Mouse (Mus musculus) megakaryocyte, embryonic 14.5 days (primary cell): ENCODE data around the gene Sptbn1. TPM values are rescaled to one million over a fixed set of nuclear protein-coding genes. Genes with fewer than 3 reads are reported as not detected.
A peak's percentile ranks its signal among the peaks of the same experiment; 100 is the strongest.

ENCODE experiments used
- H3K27me3 ChIP-seq: replicated peaks from 2 replicates; pipeline ENCODE3; 2012; ENCODE audit warnings: inconsistent platforms
- H3K36me3 ChIP-seq: replicated peaks from 2 replicates; pipeline ENCODE3; 2012; ENCODE audit warnings: low read length, inconsistent platforms, mixed read lengths
- H3K4me1 ChIP-seq: 2 replicates; pipeline ENCODE4 v1.6.1; 2012; ENCODE audit warnings: inconsistent platforms
- H3K4me3 ChIP-seq: replicated peaks from 2 replicates; pipeline ENCODE3; 2012; ENCODE audit warnings: moderate library complexity, mild to moderate bottlenecking, inconsistent platforms
- H3K9me3 ChIP-seq: 2 replicates; pipeline ENCODE4 v1.6.1; 2012; ENCODE audit warnings: inconsistent platforms
- FLI1 ChIP-seq: IDR thresholded peaks from 2 replicates; pipeline ENCODE4 v1.6.1; 2012; ENCODE audit warnings: low read length, inconsistent platforms, mixed read lengths
- GATA1 ChIP-seq: IDR thresholded peaks from 3 replicates; pipeline ENCODE4 v1.6.1; 2012; ENCODE audit warnings: mixed read lengths, low read length, inconsistent platforms, borderline replicate concordance
- polyA plus RNA-seq: library from polyadenylated mRNA; stranded (reverse); fragments of >175 nt; gene quantifications from 2 replicates; pipeline ENCODE4 v1.2.3, GENCODE M21; 2012; ENCODE audit warnings: low replicate concordance; ENCODE audit not compliant: insufficient read depth

Sptbn1 gene
- polyA plus RNA-seq, 1 experiment, result 10.8 TPM

GRCm38 (mm10) chr11:30196368-30197070 is 71.5 kb downstream of the Sptbn1 start:
- H3K36me3 ChIP-seq, result peaks cover 11% of the 10 kb centered on the region
- no peaks in the 10 kb centered on the region for H3K27me3 ChIP-seq
- peak overlapping the region; percentile 93 for H3K4me3 ChIP-seq
- no peaks in the 10 kb centered on the region for H3K9me3 ChIP-seq
- TF ChIP-seq FLI1 (no peak), GATA1 (no peak)
- H3K4me1 ChIP-seq, result peaks cover 42% of the 10 kb centered on the region

DNA sequence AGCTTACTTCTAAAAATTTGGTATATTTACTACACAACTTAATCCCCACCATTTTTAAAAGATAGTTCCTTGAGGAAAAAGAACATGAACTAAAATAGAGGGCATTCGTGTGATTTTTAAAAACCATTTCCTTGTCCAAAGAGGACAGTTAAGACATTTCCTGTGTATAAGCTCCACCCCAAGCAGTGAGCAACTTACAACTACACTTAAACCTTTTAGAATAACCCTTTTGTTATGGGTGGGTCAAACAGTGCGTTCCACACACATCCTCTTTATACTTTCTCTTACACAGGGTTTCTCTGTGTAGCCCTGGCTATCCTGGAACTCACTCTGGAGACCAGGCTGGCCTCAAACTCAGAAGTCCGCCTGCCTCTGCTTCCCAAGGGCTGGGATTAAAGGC is 72.2 kb downstream of the Sptbn1 start:
- Histone ChIP-seq H3K9me3 (no peaks in the 10 kb centered on the region), H3K27me3 (no peaks in the 10 kb centered on the region), H3K36me3 (peaks cover 14% of the 10 kb centered on the region), H3K4me1 (peaks cover 50% of the 10 kb centered on the region), H3K4me3 (peak overlapping the region; percentile 93)
- TF ChIP-seq GATA1 (no peak), FLI1 (no peak)

- Histone ChIP-seq H3K4me1 (peaks cover 60% of the 10 kb centered on the region), H3K4me3 (peak overlapping the region; percentile 82), H3K36me3 (peaks cover 14% of the 10 kb centered on the region), H3K9me3 (no peaks in the 10 kb centered on the region), H3K27me3 (no peaks in the 10 kb centered on the region)
- TF ChIP-seq FLI1, result no peak
- no peak for TF ChIP-seq GATA1
These were observed 73.2 kb downstream of the Sptbn1 start for GRCm38 (mm10) chr11:30194800-30195199.

DNA sequence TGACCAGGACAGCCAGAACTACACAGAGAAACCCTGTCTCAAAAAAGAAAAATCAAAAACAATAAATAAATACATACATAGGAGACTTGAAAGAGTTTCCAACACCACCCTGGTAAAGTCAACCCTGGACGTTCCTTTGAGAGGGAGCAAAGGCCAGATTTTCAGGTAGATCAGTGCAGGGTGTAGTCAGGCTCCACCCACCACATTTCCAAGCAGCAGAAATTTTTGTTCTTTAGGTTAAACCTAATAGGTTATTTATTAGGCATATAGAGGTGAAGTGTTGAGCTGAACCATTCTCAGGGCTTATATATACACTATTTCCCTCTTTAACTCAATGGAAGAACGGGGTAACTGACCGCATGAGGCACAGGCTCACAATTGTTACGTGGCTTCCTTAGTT is 77.0 kb downstream of the Sptbn1 start:
- Histone ChIP-seq H3K27me3 (no peaks in the 10 kb centered on the region), H3K9me3 (no peaks in the 10 kb centered on the region), H3K4me3 (no peak overlapping the region), H3K36me3 (peaks cover 26% of the 10 kb centered on the region), H3K4me1 (peaks cover 78% of the 10 kb centered on the region)
- TF ChIP-seq GATA1 (no peak), FLI1 (no peak)

DNA sequence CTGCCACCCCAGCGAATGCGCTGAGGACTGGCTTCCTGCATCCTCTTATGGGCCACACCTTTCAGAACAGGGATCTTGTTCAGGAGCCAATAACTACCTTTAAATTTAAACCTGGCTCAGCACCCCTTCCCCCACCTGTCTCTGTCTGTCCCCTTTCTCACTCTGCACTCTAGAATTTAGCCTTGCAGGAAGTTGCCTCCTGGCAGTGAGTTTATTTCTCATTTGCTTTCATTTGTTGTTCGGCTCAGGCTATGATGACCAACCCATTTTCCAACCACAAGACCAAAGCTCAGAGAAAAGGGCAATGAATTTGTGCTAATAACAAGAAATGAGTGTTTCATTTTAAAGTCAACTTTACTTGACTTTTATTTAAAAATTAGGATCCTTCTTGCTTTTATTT is 77.9 kb downstream of the Sptbn1 start:
- peaks cover 35% of the 10 kb centered on the region for H3K36me3 ChIP-seq
- no peaks in the 10 kb centered on the region for H3K9me3 ChIP-seq
- TF ChIP-seq FLI1 (no peak), GATA1 (no peak)
- H3K27me3 ChIP-seq, result no peaks in the 10 kb centered on the region
- H3K4me1 ChIP-seq, result peaks cover 86% of the 10 kb centered on the region
- H3K4me3 ChIP-seq, result peak overlapping the region; percentile 88

GRCm38 (mm10) chr11:30186902-30187470 is 81.0 kb downstream of the Sptbn1 start:
- H3K36me3 ChIP-seq, result peaks cover 51% of the 10 kb centered on the region
- no peak for TF ChIP-seq GATA1
- TF ChIP-seq FLI1, result no peak
- H3K9me3 ChIP-seq, result no peaks in the 10 kb centered on the region
- no peaks in the 10 kb centered on the region for H3K27me3 ChIP-seq
- H3K4me1 ChIP-seq, result peaks cover 87% of the 10 kb centered on the region
- H3K4me3 ChIP-seq, result peak overlapping the region; percentile 86

DNA sequence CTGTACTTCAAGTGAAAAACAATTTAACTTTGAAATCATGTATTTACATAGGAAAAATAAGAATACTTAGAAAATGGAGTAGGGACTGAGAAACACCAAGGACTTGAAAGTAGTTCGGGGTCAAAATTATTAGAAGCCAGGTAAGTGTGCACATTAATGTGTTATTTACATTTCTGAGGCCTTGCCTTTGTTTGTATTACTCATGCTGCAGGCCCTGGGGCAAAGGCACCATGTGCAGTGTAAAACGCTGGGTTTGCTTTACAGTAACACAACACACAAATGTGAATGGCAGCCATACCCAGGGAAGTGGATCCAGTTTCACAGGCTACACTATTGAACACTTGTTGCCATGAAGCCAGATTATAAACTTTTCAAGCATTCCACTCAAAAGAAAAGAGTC is 83.4 kb downstream of the Sptbn1 start:
- no peaks in the 10 kb centered on the region for H3K9me3 ChIP-seq
- no peak overlapping the region for H3K4me3 ChIP-seq
- H3K36me3 ChIP-seq, result peaks cover 66% of the 10 kb centered on the region
- peaks cover 85% of the 10 kb centered on the region for H3K4me1 ChIP-seq
- no peaks in the 10 kb centered on the region for H3K27me3 ChIP-seq
- TF ChIP-seq FLI1 (no peak), GATA1 (no peak)

- Histone ChIP-seq H3K9me3 (no peaks in the 10 kb centered on the region), H3K27me3 (no peaks in the 10 kb centered on the region), H3K36me3 (peaks cover 66% of the 10 kb centered on the region), H3K4me3 (peak overlapping the region; percentile 85), H3K4me1 (peaks cover 93% of the 10 kb centered on the region)
- TF ChIP-seq FLI1 (no peak), GATA1 (no peak)
These were observed 85.1 kb downstream of the Sptbn1 start for GRCm38 (mm10) chr11:30182716-30183411.

- TF ChIP-seq FLI1, result no peak
- no peak for TF ChIP-seq GATA1
- Histone ChIP-seq H3K4me1 (peaks cover 84% of the 10 kb centered on the region), H3K36me3 (peaks cover 61% of the 10 kb centered on the region), H3K27me3 (no peaks in the 10 kb centered on the region), H3K9me3 (no peaks in the 10 kb centered on the region), H3K4me3 (no peak overlapping the region)
These were observed 89.8 kb downstream of the Sptbn1 start for GRCm38 (mm10) chr11:30178193-30178592.

- Histone ChIP-seq H3K27me3 (no peaks in the 10 kb centered on the region), H3K36me3 (peaks cover 58% of the 10 kb centered on the region), H3K9me3 (no peaks in the 10 kb centered on the region), H3K4me1 (peaks cover 84% of the 10 kb centered on the region), H3K4me3 (no peak overlapping the region)
- TF ChIP-seq GATA1, result no peak
- no peak for TF ChIP-seq FLI1
These were observed 90.7 kb downstream of the Sptbn1 start for GRCm38 (mm10) chr11:30177145-30177840.
